Mouse (Mus musculus): ENCODE measurements at regions not wholly inside any gene's neighbourhood (a gene's known extent, or its start where the extent isn't known, plus 50 kb on each side); places are given as distances from the start of the nearest gene placed in this dataset.

GRCm38 (mm10) chr13:25793216-25793803 lies 523.0 kb upstream of the Nrsn1 start:
- TF ChIP-seq POLR2A (IDR thresholded peaks at IDR 0.05; ENCODE audit: borderline replicate concordance, extremely low read depth, insufficient read depth, insufficient read length, poor library complexity, severe bottlenecking) (no peak), CTCF (IDR thresholded peaks at IDR 0.05; ENCODE audit: borderline replicate concordance, extremely low read depth, insufficient read depth, insufficient read length) (no peak)

All from brain, embryonic 14.5 days (tissue).